Mouse (Mus musculus) C2C12 (cell line): ENCODE measurements at regions not wholly inside any gene's neighbourhood (a gene's known extent, or its start where the extent isn't known, plus 50 kb on each side); places are given as distances from the start of the nearest gene placed in this dataset.

ENCODE experiments used
- H3K27me3 ChIP-seq: one replicate; pipeline ENCODE4 v1.6.1; 2011; ENCODE audit not compliant: control insufficient read depth, insufficient read depth, insufficient read length
- H3K36me3 ChIP-seq: one replicate; pipeline ENCODE4 v1.6.1; 2011; ENCODE audit not compliant: control insufficient read depth, insufficient read depth
- H3K4me3 ChIP-seq: one replicate; pipeline ENCODE4 v1.5.1; 2011; ENCODE audit warnings: mild to moderate bottlenecking, control low read depth; ENCODE audit not compliant: poor library complexity, insufficient read depth, severe bottlenecking
- H3K79me2 ChIP-seq: one replicate; pipeline ENCODE4 v1.6.1; 2011; ENCODE audit not compliant: control insufficient read depth, insufficient read depth
- H3K79me3 ChIP-seq: one replicate; pipeline ENCODE4 v1.6.1; 2011; ENCODE audit warnings: low read depth, control low read depth
- H3ac ChIP-seq: one replicate; pipeline ENCODE3; 2011; ENCODE audit warnings: low read depth; ENCODE audit not compliant: control insufficient read depth, insufficient read length
- CEBPB ChIP-seq: IDR thresholded peaks from one replicate; pipeline ENCODE4 v1.6.1; 2011; ENCODE audit warnings: low read depth, mild to moderate bottlenecking, control low read depth, moderate library complexity
- CTCF ChIP-seq: IDR thresholded peaks from one replicate; pipeline ENCODE4 v1.5.1; 2011; ENCODE audit not compliant: control insufficient read depth, insufficient read depth, insufficient read length
- FOSL1 ChIP-seq: IDR thresholded peaks from one replicate; pipeline ENCODE4 v1.8.0; 2011; ENCODE audit warnings: mild to moderate bottlenecking, low read length; ENCODE audit not compliant: poor library complexity, insufficient read depth, severe bottlenecking
- MAX ChIP-seq: IDR thresholded peaks from one replicate; pipeline ENCODE4 v1.6.1; 2011; ENCODE audit warnings: mild to moderate bottlenecking, control low read depth
- MYOD1 ChIP-seq: IDR thresholded peaks from one replicate; pipeline ENCODE4 v1.6.1; 2011; ENCODE audit warnings: low read depth; ENCODE audit not compliant: control insufficient read depth, insufficient read length
- MYOG ChIP-seq: IDR thresholded peaks from one replicate; pipeline ENCODE4 v1.6.1; 2011; ENCODE audit not compliant: control insufficient read depth, insufficient read length; ENCODE audit errors: extremely low read depth
- USF1 ChIP-seq: IDR thresholded peaks from one replicate; pipeline ENCODE4 v1.6.1; 2011; ENCODE audit warnings: low read depth, mild to moderate bottlenecking, control low read depth, moderate library complexity

GRCm38 (mm10) chr9:34278068-34278467 lies 207.6 kb upstream of the Kirrel3 start:
- Histone ChIP-seq H3ac (no peak overlapping the region), H3K79me3 (no peaks in the 10 kb centered on the region), H3K36me3 (no peaks in the 10 kb centered on the region), H3K4me3 (no peak overlapping the region), H3K79me2 (no peaks in the 10 kb centered on the region), H3K27me3 (no peaks in the 10 kb centered on the region)
- TF ChIP-seq MYOG (no peak), CTCF (no peak), USF1 (no peak), CEBPB (no peak), MAX (no peak), MYOD1 (no peak), FOSL1 (no peak)

GRCm38 (mm10) chr9:34279386-34279785 lies 206.3 kb upstream of the Kirrel3 start:
- TF ChIP-seq USF1: no peak
- TF ChIP-seq FOSL1: peak; percentile 95
- TF ChIP-seq MAX: no peak
- Histone ChIP-seq H3ac (no peak overlapping the region), H3K79me3 (no peaks in the 10 kb centered on the region), H3K79me2 (no peaks in the 10 kb centered on the region), H3K27me3 (no peaks in the 10 kb centered on the region), H3K36me3 (no peaks in the 10 kb centered on the region), H3K4me3 (no peak overlapping the region)

DNA sequence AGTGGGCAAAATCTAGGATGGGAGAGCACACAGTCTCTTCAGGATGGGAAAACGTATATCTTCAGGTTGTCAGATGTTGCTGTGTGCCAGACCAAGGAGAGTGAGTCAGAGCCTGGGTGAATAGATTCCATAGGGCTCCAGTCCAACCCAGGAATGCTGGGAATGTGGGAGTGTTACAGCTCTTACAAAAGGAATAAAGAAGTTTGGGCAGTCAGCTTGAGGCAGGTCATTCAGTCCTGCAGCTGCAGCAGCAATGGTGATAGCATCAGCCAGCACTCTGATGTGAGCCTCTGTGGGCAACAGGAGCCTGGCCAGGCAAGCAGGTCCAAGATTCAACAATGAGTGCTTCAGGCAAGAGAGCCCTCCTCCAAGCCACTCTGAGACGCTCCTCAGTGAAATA lies 205.8 kb upstream of the Kirrel3 start:
- Histone ChIP-seq H3ac (no peak overlapping the region), H3K79me3 (no peaks in the 10 kb centered on the region), H3K79me2 (no peaks in the 10 kb centered on the region), H3K4me3 (no peak overlapping the region), H3K36me3 (no peaks in the 10 kb centered on the region), H3K27me3 (no peaks in the 10 kb centered on the region)
- TF ChIP-seq FOSL1: peak; percentile 52
- no peak for TF ChIP-seq USF1
- TF ChIP-seq MYOD1: peak; percentile 43

GRCm38 (mm10) chr9:34280311-34281208 lies 205.1 kb upstream of the Kirrel3 start:
- no peak overlapping the region for H3K4me3 ChIP-seq
- H3K79me3 ChIP-seq: no peaks in the 10 kb centered on the region
- H3K79me2 ChIP-seq: no peaks in the 10 kb centered on the region
- no peak for TF ChIP-seq CTCF
- H3K27me3 ChIP-seq: no peaks in the 10 kb centered on the region
- no peak overlapping the region for H3ac ChIP-seq
- H3K36me3 ChIP-seq: no peaks in the 10 kb centered on the region

- H3K4me3 ChIP-seq: no peak overlapping the region
- no peaks in the 10 kb centered on the region for H3K36me3 ChIP-seq
- no peak overlapping the region for H3ac ChIP-seq
- no peak for TF ChIP-seq MYOG
- no peak for TF ChIP-seq FOSL1
- TF ChIP-seq MAX: no peak
- no peak for TF ChIP-seq CTCF
- no peak for TF ChIP-seq CEBPB
- TF ChIP-seq MYOD1: no peak
- no peak for TF ChIP-seq USF1
- no peaks in the 10 kb centered on the region for H3K27me3 ChIP-seq
- H3K79me2 ChIP-seq: no peaks in the 10 kb centered on the region
- no peaks in the 10 kb centered on the region for H3K79me3 ChIP-seq
Observed at GRCm38 (mm10) chr9:34323571-34323970, 162.1 kb upstream of the Kirrel3 start.

GRCm38 (mm10) chr9:34328723-34329122 lies 157.0 kb upstream of the Kirrel3 start:
- H3K4me3 ChIP-seq: no peak overlapping the region
- H3K27me3 ChIP-seq: no peaks in the 10 kb centered on the region
- H3K36me3 ChIP-seq: no peaks in the 10 kb centered on the region
- H3K79me2 ChIP-seq: no peaks in the 10 kb centered on the region
- no peak overlapping the region for H3ac ChIP-seq
- TF ChIP-seq USF1: no peak
- TF ChIP-seq CEBPB: no peak
- no peak for TF ChIP-seq MYOG
- TF ChIP-seq MYOD1: no peak
- no peak for TF ChIP-seq CTCF
- no peak for TF ChIP-seq MAX
- no peak for TF ChIP-seq FOSL1
- no peaks in the 10 kb centered on the region for H3K79me3 ChIP-seq
